Mouse (Mus musculus): ENCODE data around the gene Rps15.

The Rps15 gene

DNA sequence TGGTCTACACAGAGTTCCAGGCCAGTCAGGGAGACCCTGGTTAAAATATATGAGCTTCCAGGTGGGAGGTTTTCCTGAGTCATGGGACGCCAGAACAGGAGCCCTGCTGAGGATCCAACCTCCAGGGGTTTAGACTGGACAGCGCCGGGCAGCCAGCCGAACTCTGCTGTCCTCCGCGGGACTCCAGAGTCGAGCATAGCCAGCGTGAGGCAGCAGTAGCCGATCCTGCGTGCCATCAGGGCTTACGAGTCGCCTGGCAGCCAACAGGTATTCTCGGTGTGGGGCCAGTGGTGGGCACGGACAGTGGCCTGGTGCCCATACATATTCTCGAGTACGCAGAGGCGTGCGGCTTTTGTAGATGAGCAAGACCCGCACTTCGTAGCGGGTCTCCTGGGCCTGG is 48.8 kb downstream of the Rps15 start:
- DNase-seq (ENCODE audit: low spot score in 2 of 2): no peak

DNA sequence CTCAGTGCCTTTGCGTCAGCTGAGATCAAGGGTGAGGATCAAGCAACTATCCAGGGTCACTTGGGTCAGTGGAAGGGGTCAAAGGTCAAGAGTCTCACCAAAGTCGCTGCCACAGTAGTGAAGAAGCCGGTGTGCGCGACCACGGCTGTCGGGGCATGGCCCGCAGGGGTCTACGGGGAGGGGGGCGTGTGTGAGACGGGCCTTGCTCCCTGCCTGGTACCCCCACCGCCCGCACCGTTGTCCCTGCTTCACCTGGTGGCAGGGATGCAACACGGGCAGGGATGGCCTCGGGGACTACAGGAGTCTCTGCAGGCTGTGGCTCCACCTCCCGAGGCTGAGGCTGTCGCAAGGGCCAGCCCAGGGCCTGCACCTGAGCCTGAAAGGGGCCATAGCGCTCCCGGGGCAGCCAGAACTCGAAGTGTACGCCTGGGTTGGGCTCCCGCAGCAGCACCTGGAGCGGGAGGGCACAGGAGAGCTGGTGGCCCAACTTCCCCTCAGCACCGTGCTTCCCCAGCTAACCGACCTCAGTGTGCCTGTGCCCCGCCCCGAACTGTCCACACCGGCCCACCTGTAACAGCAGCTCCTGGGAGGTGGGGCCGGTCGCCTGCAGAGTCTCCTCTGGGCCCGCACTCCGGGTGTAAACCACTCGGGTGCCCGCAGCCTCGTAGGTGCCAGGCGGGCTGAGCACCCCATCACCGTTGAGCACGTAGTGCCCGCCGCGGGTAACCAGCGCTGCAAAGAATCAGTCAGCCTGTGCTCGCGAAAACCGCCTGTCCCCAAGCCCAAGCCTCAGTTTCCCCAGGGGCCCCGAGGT is 49.4 kb downstream of the Rps15 start:
- no peak for DNase-seq (ENCODE audit: low spot score in 2 of 2)

DNA sequence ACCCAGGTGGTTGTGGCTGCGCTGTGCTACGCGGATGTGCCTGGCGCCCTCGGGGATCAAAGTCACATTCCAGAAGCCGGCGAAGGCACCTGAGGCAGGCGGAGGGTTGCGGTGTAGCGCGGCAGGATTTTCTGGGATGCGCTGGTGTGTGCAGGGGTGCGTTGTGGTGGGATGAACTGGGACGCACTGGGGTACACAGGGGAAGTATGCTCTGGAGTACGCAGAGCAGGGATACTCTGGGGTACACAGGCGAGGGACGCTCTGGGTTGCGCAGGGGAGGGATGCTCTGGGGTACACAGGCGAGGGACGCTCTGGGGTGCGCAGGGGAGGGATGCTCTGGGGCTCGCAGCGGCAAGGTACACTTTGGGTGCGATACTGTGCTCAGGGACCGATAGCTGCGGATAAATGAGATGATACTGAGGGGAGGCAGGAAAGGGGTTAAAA is 50.1 kb downstream of the Rps15 start:
- DNase-seq (ENCODE audit: low spot score in 2 of 2): no peak

DNA sequence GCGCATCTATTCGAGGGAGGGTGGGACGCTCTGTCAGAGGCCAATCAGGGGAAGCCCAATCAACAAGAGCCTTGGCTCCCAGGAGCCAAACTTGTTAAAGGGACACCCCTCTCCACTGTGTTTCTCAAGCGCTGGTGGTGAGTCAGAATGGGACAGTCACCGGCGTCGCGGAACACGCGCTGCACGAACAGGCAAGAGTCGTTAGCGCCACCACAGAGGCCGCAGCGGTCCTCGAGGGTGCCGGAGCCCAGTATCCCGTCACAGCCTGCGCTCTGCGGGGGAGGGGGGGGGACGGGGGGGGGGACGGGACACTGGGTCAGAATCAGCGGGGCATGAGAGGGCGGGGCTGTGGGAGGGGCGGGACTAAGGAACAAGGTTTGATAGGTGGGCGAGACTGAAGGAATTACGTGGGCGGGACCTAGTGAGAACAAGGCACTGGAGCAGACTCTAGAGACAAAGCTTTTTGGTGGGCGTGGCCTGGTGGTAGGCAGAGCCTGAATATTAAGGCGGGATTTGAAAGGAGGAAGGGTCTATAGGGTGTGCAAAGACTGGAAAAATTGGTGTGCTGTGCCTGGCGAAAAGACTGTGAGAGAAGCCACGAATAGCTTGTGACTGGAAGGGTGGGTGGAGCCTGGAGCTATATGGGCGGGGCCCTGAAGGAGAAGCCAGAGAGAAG is 50.6 kb downstream of the Rps15 start:
- no peak for DNase-seq (ENCODE audit: low spot score in 2 of 2)

DNA sequence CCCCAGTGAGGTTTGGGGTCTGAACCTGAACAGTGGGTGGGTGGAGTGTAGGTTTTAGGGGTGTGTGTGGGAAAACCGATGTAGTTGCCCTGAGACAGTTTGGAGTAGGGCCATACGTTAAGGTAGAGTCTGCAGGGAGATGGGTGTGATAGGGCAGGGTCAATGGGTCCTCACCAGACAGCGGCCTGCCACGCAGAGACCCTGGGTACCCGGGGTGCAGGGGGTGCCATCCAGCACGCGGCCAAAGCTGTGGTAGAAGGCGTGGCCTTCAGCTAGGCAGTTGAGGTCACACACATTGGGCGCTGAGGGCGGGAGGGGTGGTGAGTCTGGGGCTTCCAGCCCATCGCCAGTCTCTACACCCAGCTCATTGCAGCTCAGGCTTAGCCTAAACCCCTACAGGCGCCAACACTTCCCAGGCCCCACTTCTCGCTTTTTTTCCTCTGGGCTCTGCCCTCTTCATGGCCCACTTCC is 51.2 kb downstream of the Rps15 start:
- DNase-seq (ENCODE audit: low spot score in 2 of 2): no peak

Data from frontal cortex, postnatal 10 days (tissue).